Mouse (Mus musculus) liver, embryonic 15.5 days (tissue): Measurements from ENCODE around the gene Kmt5b. TPM values are rescaled to one million over a fixed set of nuclear protein-coding genes. Genes with fewer than 3 reads are reported as not detected.

Experiments used
- ATAC-seq: fragments of 200-750 bp; cut with Nextera tagmentation; 2 replicates; pipeline ENCODE4 v1.8.0; 2017; ENCODE audit warnings: moderate number of reproducible peaks, mild to moderate bottlenecking, moderate library complexity; ENCODE audit not compliant: insufficient read depth
- H3K27ac ChIP-seq: fragments of 300-500 bp; sonication (generic); replicated peaks from 2 replicates; pipeline ENCODE4 v1.5.1; 2015; ENCODE audit warnings: mild to moderate bottlenecking, inconsistent platforms
- H3K27me3 ChIP-seq: fragments of 300-500 bp; sonication (generic); 2 replicates; pipeline ENCODE4 v1.6.1; 2015; ENCODE audit warnings: mild to moderate bottlenecking, inconsistent platforms
- H3K36me3 ChIP-seq: fragments of 300-500 bp; sonication (generic); replicated peaks from 2 replicates; pipeline ENCODE4 v1.6.1; 2015; ENCODE audit warnings: moderate library complexity, mild to moderate bottlenecking, inconsistent platforms
- H3K4me1 ChIP-seq: fragments of 300-500 bp; sonication (generic); replicated peaks from 2 replicates; pipeline ENCODE4 v1.6.1; 2015; ENCODE audit warnings: inconsistent platforms
- H3K4me2 ChIP-seq: fragments of 300-500 bp; sonication (generic); 2 replicates; pipeline ENCODE4 v1.6.1; 2015; ENCODE audit warnings: moderate library complexity, mild to moderate bottlenecking, inconsistent platforms
- H3K4me3 ChIP-seq: fragments of 300-500 bp; sonication (generic); replicated peaks from 2 replicates; pipeline ENCODE4 v1.5.1; 2015; ENCODE audit warnings: mild to moderate bottlenecking, inconsistent platforms
- H3K9ac ChIP-seq: fragments of 300-500 bp; sonication (generic); 2 replicates; pipeline ENCODE4 v1.6.1; 2015; ENCODE audit warnings: moderate library complexity, mild to moderate bottlenecking, inconsistent platforms
- H3K9me3 ChIP-seq: fragments of 300-500 bp; sonication (generic); replicated peaks from 2 replicates; pipeline ENCODE4 v1.6.1; 2016; ENCODE audit warnings: inconsistent platforms
- WGBS: fragments of 180-500 bp; shearing (Covaris S2); methylation state at CpG from one replicate; pipeline ENCODE4 v1.1.7; 2015; ENCODE audit warnings: mixed read lengths; ENCODE audit not compliant: insufficient replicate concordance; 5-methylcytosine and 5-hydroxymethylcytosine counted together
- polyA plus RNA-seq: library from polyadenylated mRNA; unstranded; fragments of >200 nt; fragmentation: Nextera tagmentation; extraction: Ambion mirVana; gene quantifications from 2 replicates; pipeline ENCODE4 v1.2.1, GENCODE M21; 2015

Kmt5b gene
- polyA plus RNA-seq, 1 experiment from 2014 or later: 6.1 TPM

GRCm38 (mm10) chr19:3742716-3743115 lies 24.5 kb upstream of the Kmt5b start:
- H3K27ac ChIP-seq: no peak overlapping the region
- no peaks in the 10 kb centered on the region; the same call in 1 of the 2 replicates for H3K4me1 ChIP-seq
- no peaks in the 10 kb centered on the region for H3K9me3 ChIP-seq
- ATAC-seq: no peak
- no peak overlapping the region for H3K4me2 ChIP-seq
- no peak overlapping the region for H3K4me3 ChIP-seq
- H3K9ac ChIP-seq: no peak overlapping the region
- no peaks in the 10 kb centered on the region for H3K36me3 ChIP-seq
- H3K27me3 ChIP-seq: no peaks in the 10 kb centered on the region
- 58% methylated on average over 4 of the region's 4 CpGs for WGBS

- no peak overlapping the region for H3K4me2 ChIP-seq
- no peaks in the 10 kb centered on the region for H3K36me3 ChIP-seq
- no peaks in the 10 kb centered on the region; the same call in 1 of the 2 replicates for H3K4me1 ChIP-seq
- 79% methylated on average over 7 of the region's 7 CpGs for WGBS
- H3K27ac ChIP-seq: no peak overlapping the region
- H3K9me3 ChIP-seq: no peaks in the 10 kb centered on the region; the same call in 1 of the 2 replicates
- no peak overlapping the region for H3K4me3 ChIP-seq
- no peak overlapping the region for H3K9ac ChIP-seq
- no peak for ATAC-seq
- no peaks in the 10 kb centered on the region for H3K27me3 ChIP-seq
Measured at GRCm38 (mm10) chr19:3743362-3743761, 23.9 kb upstream of the Kmt5b start.

GRCm38 (mm10) chr19:3743851-3744512 lies 23.2 kb upstream of the Kmt5b start:
- no peaks in the 10 kb centered on the region for H3K27me3 ChIP-seq
- WGBS: 8% methylated on average over 13 of the region's 13 CpGs
- ATAC-seq: no peak
- H3K4me2 ChIP-seq: peak overlapping the region; percentile 71
- no peak overlapping the region; the same call in 1 of the 2 replicates for H3K9ac ChIP-seq
- no peaks in the 10 kb centered on the region; the same call in 1 of the 2 replicates for H3K9me3 ChIP-seq
- H3K4me1 ChIP-seq: no peaks in the 10 kb centered on the region; the same call in 1 of the 2 replicates
- peak overlapping the region; percentile 54 for H3K4me3 ChIP-seq
- no peak overlapping the region for H3K27ac ChIP-seq
- H3K36me3 ChIP-seq: no peaks in the 10 kb centered on the region

- Histone ChIP-seq H3K27ac (no peak overlapping the region), H3K4me1 (no peaks in the 10 kb centered on the region), H3K4me3 (no peak overlapping the region), H3K9me3 (no peaks in the 10 kb centered on the region; the same call in 1 of the 2 replicates), H3K9ac (no peak overlapping the region), H3K27me3 (no peaks in the 10 kb centered on the region), H3K4me2 (no peak overlapping the region), H3K36me3 (no peaks in the 10 kb centered on the region)
- 33% methylated on average over 8 of the region's 8 CpGs for WGBS
- no peak for ATAC-seq
Measured at GRCm38 (mm10) chr19:3752621-3753239, 14.5 kb upstream of the Kmt5b start.

GRCm38 (mm10) chr19:3753240-3753633 lies 14.0 kb upstream of the Kmt5b start:
- ATAC-seq: no peak
- Histone ChIP-seq H3K4me2 (no peak overlapping the region), H3K4me3 (no peak overlapping the region), H3K9ac (no peak overlapping the region), H3K4me1 (no peaks in the 10 kb centered on the region), H3K9me3 (no peaks in the 10 kb centered on the region; the same call in 1 of the 2 replicates), H3K27ac (no peak overlapping the region), H3K36me3 (no peaks in the 10 kb centered on the region), H3K27me3 (no peaks in the 10 kb centered on the region)
- 48% methylated on average over 1 of the region's 1 CpGs for WGBS

GRCm38 (mm10) chr19:3753738-3754137 lies 13.5 kb upstream of the Kmt5b start:
- no peak overlapping the region for H3K4me3 ChIP-seq
- no peak overlapping the region for H3K27ac ChIP-seq
- no peak overlapping the region for H3K9ac ChIP-seq
- no peak for ATAC-seq
- 18% methylated on average over 8 of the region's 8 CpGs for WGBS
- H3K4me1 ChIP-seq: no peaks in the 10 kb centered on the region
- H3K36me3 ChIP-seq: no peaks in the 10 kb centered on the region
- H3K4me2 ChIP-seq: no peak overlapping the region
- no peaks in the 10 kb centered on the region for H3K9me3 ChIP-seq
- H3K27me3 ChIP-seq: no peaks in the 10 kb centered on the region

GRCm38 (mm10) chr19:3757861-3758260 lies 9.4 kb upstream of the Kmt5b start:
- Histone ChIP-seq H3K27ac (no peak overlapping the region), H3K9ac (no peak overlapping the region), H3K4me2 (no peak overlapping the region), H3K4me3 (no peak overlapping the region), H3K9me3 (no peaks in the 10 kb centered on the region), H3K27me3 (no peaks in the 10 kb centered on the region), H3K4me1 (no peaks in the 10 kb centered on the region), H3K36me3 (no peaks in the 10 kb centered on the region)
- ATAC-seq: no peak
- 42% methylated on average over 1 of the region's 1 CpGs for WGBS

- H3K27me3 ChIP-seq: peaks cover 20% of the 10 kb centered on the region
- 50% methylated on average over 4 of the region's 4 CpGs for WGBS
Measured at GRCm38 (mm10) chr19:3765221-3765820, 1.9 kb upstream of the Kmt5b start.

GRCm38 (mm10) chr19:3766378-3766777 lies 843 bp upstream of the Kmt5b start:
- no peak overlapping the region for H3K4me2 ChIP-seq
- H3K4me1 ChIP-seq: peaks cover 23% of the 10 kb centered on the region
- 76% methylated on average over 5 of the region's 5 CpGs for WGBS
- no peak overlapping the region for H3K27ac ChIP-seq
- ATAC-seq: no peak
- no peaks in the 10 kb centered on the region for H3K36me3 ChIP-seq
- no peak overlapping the region for H3K9ac ChIP-seq
- H3K27me3 ChIP-seq: peaks cover 20% of the 10 kb centered on the region
- no peaks in the 10 kb centered on the region for H3K9me3 ChIP-seq
- no peak overlapping the region; the same call in 1 of the 2 replicates for H3K4me3 ChIP-seq

More at GRCm38 (mm10) chr19:3765221-3765820, 1.9 kb upstream of the Kmt5b start:
- Histone ChIP-seq H3K9ac (no peak overlapping the region), H3K4me3 (no peak overlapping the region), H3K9me3 (no peaks in the 10 kb centered on the region), H3K4me1 (peaks cover 23% of the 10 kb centered on the region), H3K27ac (no peak overlapping the region), H3K36me3 (no peaks in the 10 kb centered on the region), H3K4me2 (no peak overlapping the region)
- no peak for ATAC-seq

GRCm38 (mm10) chr19:3767781-3768696 lies 818 bp downstream of the Kmt5b start:
- ATAC-seq: peak; percentile 63
- peak overlapping the region; percentile 97 for H3K27ac ChIP-seq
- no peaks in the 10 kb centered on the region for H3K9me3 ChIP-seq
- H3K4me2 ChIP-seq: peak overlapping the region; percentile 99
- H3K27me3 ChIP-seq: peaks cover 18% of the 10 kb centered on the region
- H3K36me3 ChIP-seq: no peaks in the 10 kb centered on the region
- peak overlapping the region; percentile 79 for H3K4me3 ChIP-seq
- peak overlapping the region; percentile 95 for H3K9ac ChIP-seq
- under 1% methylated on average over 109 of the region's 111 CpGs for WGBS
- peaks cover 23% of the 10 kb centered on the region for H3K4me1 ChIP-seq
